Mouse (Mus musculus) frontal cortex, postnatal 10 days (tissue): ENCODE data around the gene Dnm2.

Source experiments
- DNase-seq, 2 experiments: peaks; one replicate each; pipeline ENCODE4 v3.0.0; 2022; ENCODE audit warnings: low spot score in 2 of 2, mixed read lengths in 1 of 2

Gene Dnm2

DNA sequence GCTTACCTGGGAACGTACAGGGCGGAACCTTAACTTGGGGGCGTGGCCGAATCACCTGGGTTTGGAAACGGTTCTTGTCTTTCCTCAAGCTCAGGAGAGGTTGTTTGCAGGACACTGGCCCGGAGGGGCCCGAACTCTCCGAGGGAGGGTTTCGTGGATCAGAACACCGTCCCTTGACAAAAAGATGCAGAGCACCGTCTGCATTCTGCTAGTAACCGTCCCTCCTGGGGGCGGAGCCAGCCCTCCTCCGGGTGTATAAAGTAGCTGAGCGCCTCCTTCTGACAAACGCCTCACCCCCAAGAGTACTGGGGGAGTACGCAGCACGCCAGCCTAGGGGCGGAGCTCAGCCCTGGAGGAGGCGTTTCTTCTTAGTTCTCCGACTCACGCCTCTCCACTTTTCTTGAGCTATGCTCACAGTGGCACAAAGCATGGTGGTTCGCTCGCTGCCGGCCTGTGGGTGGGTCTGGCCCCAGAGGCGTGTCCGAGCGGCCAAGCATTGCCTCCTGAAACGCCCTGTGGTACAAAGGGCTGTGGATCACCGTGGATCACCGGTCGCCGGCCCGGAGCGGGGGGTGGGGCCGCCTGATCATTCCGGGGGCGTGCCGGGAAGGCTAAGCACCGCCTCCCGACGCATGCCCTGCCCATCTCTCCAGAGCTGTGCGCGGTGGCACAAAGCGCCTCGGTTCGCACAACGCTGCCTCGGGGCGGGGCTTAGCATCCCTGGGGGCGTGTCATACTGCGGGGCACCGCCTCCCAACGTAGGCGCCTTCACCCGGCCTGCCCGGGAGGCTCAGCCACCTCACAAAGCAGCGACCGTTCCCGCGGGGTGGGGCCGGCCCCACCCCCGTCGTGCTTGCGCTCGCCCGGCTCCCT, 121.4 kb downstream of the Dnm2 start:
- peak; percentile 98 to 99 for DNase-seq

DNA sequence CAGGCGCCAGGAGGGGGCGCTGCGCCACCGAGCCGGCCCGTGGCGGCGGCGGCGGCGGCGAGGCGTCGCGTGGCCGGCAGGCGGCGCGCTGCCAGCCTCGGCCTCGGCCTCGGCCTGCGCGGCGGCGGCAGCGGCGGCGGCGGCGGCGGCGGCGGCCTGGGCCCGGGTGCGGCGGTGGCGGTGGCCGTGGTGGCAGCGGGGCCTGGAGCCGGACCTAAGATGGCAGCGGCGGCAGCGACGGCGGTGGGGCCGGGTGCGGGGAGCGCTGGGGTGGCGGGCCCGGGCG, 122.0 kb downstream of the Dnm2 start, which contains the start of gene Carm1:
Carm1 (plus strand) TSS at position 106 of the 286 bp plus-strand sequence.
- peak in 1 of 2 experiments; percentile 65 for DNase-seq

DNA sequence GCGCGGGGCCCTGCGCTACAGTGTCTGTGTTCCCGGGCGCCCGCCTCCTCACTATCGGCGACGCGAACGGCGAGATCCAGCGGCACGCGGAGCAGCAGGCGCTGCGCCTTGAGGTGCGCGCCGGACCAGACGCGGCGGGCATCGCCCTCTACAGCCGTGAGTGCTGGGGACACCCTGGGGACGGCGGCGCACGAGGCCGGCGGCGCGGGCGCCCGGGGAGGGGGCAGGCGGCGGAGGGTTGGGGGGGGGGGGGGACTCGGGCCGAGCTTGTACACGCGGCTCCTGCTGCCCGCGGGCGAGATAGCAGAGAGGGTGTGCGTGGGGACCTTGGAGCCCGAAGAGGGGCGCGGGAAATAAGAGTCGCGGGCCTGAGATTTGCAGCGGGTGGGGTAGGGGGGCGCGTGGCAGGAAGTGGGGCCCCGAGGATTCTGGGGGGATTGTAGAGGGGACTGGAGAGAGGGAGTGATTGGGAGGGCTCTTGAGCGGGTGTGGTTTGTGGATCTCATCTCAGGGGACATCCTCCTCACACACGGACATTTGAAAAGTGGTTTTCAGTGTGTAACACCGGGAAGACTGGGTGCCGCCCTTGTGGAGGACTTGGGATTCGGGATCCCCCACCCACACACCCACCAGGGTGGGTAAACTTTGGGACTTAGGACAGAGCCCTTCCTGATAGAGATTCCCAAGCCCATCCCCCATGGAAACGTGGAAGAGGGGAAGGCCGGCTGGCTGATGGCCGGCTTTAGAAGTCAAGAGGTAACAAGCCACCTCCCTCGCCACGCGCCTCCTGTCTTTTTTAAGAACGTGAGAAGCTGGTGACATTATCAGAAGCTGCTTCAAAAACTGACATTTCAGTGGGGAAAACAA, 122.6 kb downstream of the Dnm2 start:
- peak; percentile 45 to 61 for DNase-seq

DNA sequence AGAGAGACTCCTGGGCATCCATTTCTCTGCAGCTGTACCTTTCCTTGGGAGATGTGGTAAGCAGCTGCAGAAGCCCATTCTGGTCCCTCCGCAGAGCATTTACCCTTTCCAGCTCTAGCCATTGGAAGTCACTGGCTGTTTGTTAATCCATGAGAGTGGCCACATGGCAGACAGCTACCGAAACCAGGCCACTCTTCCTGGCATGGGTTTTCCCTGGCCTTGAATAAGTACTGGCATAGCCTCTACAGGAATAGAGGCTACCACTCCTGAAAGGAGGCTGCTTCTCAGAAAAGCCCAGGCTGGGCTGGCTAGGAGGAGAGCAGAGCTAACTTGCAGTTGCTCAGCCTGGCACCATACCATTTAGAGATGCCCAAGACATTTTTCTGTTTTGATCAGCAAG, 126.3 kb downstream of the Dnm2 start:
- DNase-seq: no peak

DNA sequence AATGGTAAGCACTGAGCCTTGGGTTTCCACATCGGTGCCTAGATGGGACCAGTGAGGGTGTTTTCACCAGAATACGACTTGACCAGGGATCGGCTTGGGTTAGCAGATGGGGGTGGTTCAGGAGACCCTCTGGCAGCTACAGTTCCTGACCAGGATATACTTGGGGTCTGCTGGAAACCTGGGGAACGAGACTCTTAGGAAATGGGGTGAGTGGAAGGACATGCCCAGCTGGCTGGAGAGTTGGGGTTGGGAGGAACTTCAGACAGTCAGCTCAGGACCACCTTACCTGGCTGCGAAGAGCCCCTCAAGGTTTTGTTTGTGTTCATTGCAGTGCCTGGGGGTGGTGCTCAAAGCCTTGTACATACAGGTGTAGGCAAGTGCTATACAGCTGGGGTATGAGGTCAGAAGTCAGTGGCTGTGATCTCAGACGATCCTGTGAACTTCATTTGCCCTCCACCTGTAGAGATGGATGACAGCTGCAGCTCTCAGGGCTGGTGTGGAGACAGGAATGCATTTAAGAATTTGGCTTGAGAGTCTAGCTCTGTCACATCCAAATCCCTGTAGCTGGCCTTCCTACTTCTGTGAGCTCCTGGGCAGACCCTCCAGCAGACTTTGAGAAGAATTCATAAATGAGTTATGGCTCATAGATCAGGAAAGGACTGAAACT, 129.0 kb downstream of the Dnm2 start:
- DNase-seq: no peak

DNA sequence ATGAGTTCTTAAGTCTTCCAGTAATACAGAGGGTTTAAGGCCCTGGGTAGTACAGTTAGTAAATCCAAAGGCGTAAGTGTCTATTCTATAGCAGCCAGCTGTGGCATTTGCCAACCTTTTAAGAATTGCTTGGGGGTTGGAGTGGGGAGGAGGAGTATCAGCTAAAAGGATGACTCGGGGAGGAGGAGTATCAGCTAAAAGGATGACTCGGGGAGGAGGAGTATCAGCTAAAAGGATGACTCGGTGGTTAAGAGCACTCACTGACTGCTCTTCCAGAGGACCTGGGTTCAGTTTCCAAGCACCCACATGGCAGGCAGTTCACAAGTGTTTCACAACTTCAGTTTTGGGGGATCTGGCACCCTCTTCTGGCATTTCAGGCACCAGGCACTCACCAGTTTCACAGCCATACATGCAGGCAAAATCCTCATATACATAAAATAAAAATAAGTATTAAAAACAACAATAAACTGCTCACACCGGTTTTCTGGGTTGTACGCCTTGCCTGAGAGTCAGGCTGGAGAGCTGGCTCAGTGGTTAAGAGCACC, 130.6 kb downstream of the Dnm2 start:
- DNase-seq: no peak

DNA sequence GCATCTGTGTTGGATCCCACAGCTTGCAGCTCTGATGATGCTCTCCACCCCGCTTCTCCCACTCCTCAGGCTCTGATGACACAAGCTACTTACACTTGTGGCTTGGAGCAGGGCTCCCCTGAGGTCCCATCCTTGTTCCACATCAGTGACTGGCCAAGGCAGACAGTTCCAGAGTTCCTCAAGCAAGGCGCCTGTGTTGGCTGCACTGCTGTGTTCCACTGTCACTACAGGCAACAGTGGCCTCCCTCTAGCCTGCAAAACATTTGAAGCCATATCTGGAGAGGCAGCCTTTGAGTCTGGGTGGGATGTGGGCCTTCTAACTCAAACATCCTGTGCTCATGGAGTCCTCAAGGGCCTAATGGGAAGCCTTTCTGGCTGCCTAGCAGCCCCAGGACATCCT, 132.3 kb downstream of the Dnm2 start:
- no peak for DNase-seq
